ENCODE assay signal across 10 mouse cellular contexts in the genomic region with DNA sequence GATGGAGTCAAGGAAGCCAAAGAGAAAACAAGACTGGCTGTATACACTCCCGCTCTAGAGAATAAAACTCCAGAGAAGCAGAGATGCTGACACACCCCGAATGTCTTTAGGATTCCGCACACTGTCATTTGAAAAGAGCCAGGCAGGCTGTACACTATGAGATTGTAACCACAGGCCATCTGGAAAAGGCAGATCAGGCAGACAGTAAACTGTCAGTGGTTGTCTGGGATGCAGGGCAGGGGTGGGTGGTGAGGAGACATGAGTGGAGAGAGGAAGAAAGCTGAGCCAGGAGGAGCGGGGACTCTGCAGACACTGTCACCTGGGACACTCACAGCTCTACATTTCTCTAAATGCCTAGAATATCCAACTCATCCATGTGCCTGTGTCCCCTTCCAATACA. TPM values are rescaled to one million over a fixed set of nuclear protein-coding genes. Genes with fewer than 3 reads are reported as not detected.
DNase-seq lines count a peak whose midpoint lies in the region; ATAC-seq and TF ChIP-seq lines count a peak whose summit lies in the region.
"Had no signal": no experiment of that assay in that cellular context is flagged by ENCODE, and none has a peak within 500 bp of the region (broad histone marks: within the 10 kb centered on the region; RNA-seq: fewer than 3 reads in every experiment).

No protein-coding gene starts in this region.

- peak; percentile 34; the same call in 1 of the 2 replicates for ATAC-seq in frontal cortex, adult (ENCODE audit: low TSS enrichment)
- no peak; the same call in 1 of the 2 replicates for ATAC-seq in liver, embryonic 11.5 days (replicated peaks; ENCODE audit: low FRiP score)
- no peak for ATAC-seq in liver, embryonic 14.5 days (ENCODE audit: insufficient read depth)

- peaks cover 27% of the 10 kb centered on the region for H3K4me1 ChIP-seq in liver, embryonic 11.5 days (replicated peaks; ENCODE audit: control insufficient read depth, insufficient read depth, low read length)
- peaks cover 0 to 11% of the 10 kb centered on the region in 2 experiments; a peak in 2 of 4 replicates for H3K4me1 ChIP-seq in liver, embryonic 14.5 days (replicated peaks; ENCODE audit: control insufficient read depth in 2 of 2, insufficient read depth in 2 of 2, low read length in 1 of 2)

- H3K9ac ChIP-seq in liver, embryonic 11.5 days (ENCODE audit: low read depth, low read length) = no peak overlapping the region
- no peak overlapping the region for H3K9ac ChIP-seq in liver, embryonic 14.5 days (replicated peaks)
- H3K9ac ChIP-seq: neural tube, embryonic 12.5 days had no signal

- TF ChIP-seq CTCF in liver, embryonic 14.5 days (IDR thresholded peaks at IDR 0.05; ENCODE audit: low read depth) = no peak

- no peak for DNase-seq in frontal cortex, postnatal 10 days (ENCODE audit: low spot score in 2 of 2)
- no peak for DNase-seq in liver, embryonic 11.5 days (ENCODE audit: low spot score)
- DNase-seq in liver = no peak
- peak; percentile 69 for DNase-seq in brain, adult 2 months (ENCODE audit: low read depth, low spot score)
- no peak for DNase-seq in liver, embryonic 14.5 days (ENCODE audit: low read depth in 3 of 3, low spot score in 3 of 3)
- DNase-seq in left cerebral cortex, adult 9 months (ENCODE audit: low spot score in 2 of 2) = no peak
- no peak for DNase-seq in gastrocnemius, postnatal 4 days (ENCODE audit: low spot score in 2 of 2)
- DNase-seq: adrenal gland, adult 2 months had no signal

- 34% methylated on average over 4 of the region's 4 CpGs for whole genome bisulfite sequencing in liver, embryonic 11.5 days
- 25% methylated on average over 4 of the region's 4 CpGs for WGBS in liver, embryonic 14.5 days (ENCODE audit: insufficient replicate concordance)

- H3K36me3 ChIP-seq in liver, embryonic 11.5 days (ENCODE audit: control insufficient read depth, insufficient read depth, low read length) = no peaks in the 10 kb centered on the region
- no peaks in the 10 kb centered on the region for H3K36me3 ChIP-seq in liver, embryonic 14.5 days (replicated peaks; ENCODE audit: control insufficient read depth, insufficient read depth, low read depth)
- H3K36me3 ChIP-seq: neural tube, embryonic 12.5 days had no signal

- 0 out of 2 replicates have a peak, but pooled peaks have one; percentile 36 for TF ChIP-seq EP300 in liver, embryonic 14.5 days (IDR thresholded peaks at IDR 0.05; ENCODE audit: low read depth)

- no peaks in the 10 kb centered on the region for H3K9me3 ChIP-seq in liver, embryonic 11.5 days (ENCODE audit: control insufficient read depth, low read length)
- H3K9me3 ChIP-seq in liver, embryonic 14.5 days (ENCODE audit: control insufficient read depth, low read length) = no peaks in the 10 kb centered on the region
- H3K9me3 ChIP-seq: neural tube, embryonic 12.5 days had no signal

- no peak overlapping the region for H3K4me3 ChIP-seq in liver, embryonic 11.5 days (ENCODE audit: low read depth, low read length)
- H3K4me3 ChIP-seq in liver, embryonic 14.5 days (ENCODE audit: insufficient read depth in 1 of 2, low read depth in 2 of 2, low read length in 2 of 2) = no peak overlapping the region
- H3K4me3 ChIP-seq: neural tube, embryonic 12.5 days had no signal

- H3K27ac ChIP-seq in liver, embryonic 11.5 days (ENCODE audit: low read depth, low read length) = peak overlapping the region; percentile 59; the same call in 1 of the 2 replicates
- no peak overlapping the region for H3K27ac ChIP-seq in liver, embryonic 14.5 days
- H3K27ac ChIP-seq: neural tube, embryonic 12.5 days had no signal

- no peak overlapping the region for H3K4me2 ChIP-seq in liver, embryonic 11.5 days
- no peak overlapping the region for H3K4me2 ChIP-seq in liver, embryonic 14.5 days (ENCODE audit: low read depth)

- H3K27me3 ChIP-seq in liver, embryonic 11.5 days (replicated peaks; ENCODE audit: control insufficient read depth, insufficient read depth, low read length) = no peaks in the 10 kb centered on the region; the same call in 1 of the 2 replicates
- H3K27me3 ChIP-seq in liver, embryonic 14.5 days (ENCODE audit: control insufficient read depth, insufficient read depth, low read length) = no peaks in the 10 kb centered on the region
- H3K27me3 ChIP-seq: neural tube, embryonic 12.5 days had no signal

RNA-seq across cellular contexts. Expression of a gene that starts 36.3 kb away (rescaled TPM):
- 10.4 and 11.2 TPM in 2 replicates for polyA plus RNA-seq in liver, embryonic 11.5 days (2014; fragmentation: Nextera tagmentation; extraction: Ambion mirVana)
- 2.6 TPM in 2 replicates for polyA plus RNA-seq in liver, embryonic 14.5 days (2012; rRNA removed)
- 3.0 and 3.8 TPM in 2 replicates for polyA plus RNA-seq in liver, embryonic 14.5 days (2014; fragmentation: Nextera tagmentation; extraction: Ambion mirVana)
- total RNA-seq in gastrocnemius, postnatal 4 days (2021) = 10 to 100 TPM; 80.3 to 83.2 TPM
